Mouse (Mus musculus) CH12.LX (cell line): ENCODE measurements around the gene Col15a1. TPM values are rescaled to one million over a fixed set of nuclear protein-coding genes. Genes with fewer than 3 reads are reported as not detected.

ENCODE experiments used
- DNase-seq: peaks from one replicate; pipeline ENCODE4 v3.0.0-alpha.2; 2013; ENCODE audit errors: extremely low read depth
- H3K27ac ChIP-seq: 2 replicates; pipeline ENCODE4 v1.5.1; 2012; ENCODE audit warnings: low read depth, mild to moderate bottlenecking, control low read depth, moderate library complexity; ENCODE audit not compliant: insufficient read depth
- H3K27me3 ChIP-seq: replicated peaks from 2 replicates; pipeline ENCODE3; 2012; ENCODE audit warnings: inconsistent platforms
- H3K36me3 ChIP-seq, 2 experiments: replicated peaks in 1 of 2; 2 replicates each; pipeline versions ENCODE3 to v1.6.1; 2012; ENCODE audit warnings: inconsistent platforms in 1 of 2, low read length in 1 of 2, mild to moderate bottlenecking in 1 of 2, mixed read lengths in 1 of 2, moderate library complexity in 1 of 2; ENCODE audit not compliant: control insufficient read depth in 1 of 2, insufficient read depth in 1 of 2
- H3K4me1 ChIP-seq, 2 experiments: 2 replicates each; pipeline ENCODE4 v1.6.1; 2012; ENCODE audit warnings: inconsistent platforms in 1 of 2, moderate library complexity in 1 of 2; ENCODE audit not compliant: insufficient read depth in 2 of 2, control insufficient read depth in 1 of 2
- H3K4me2 ChIP-seq: 2 replicates; pipeline ENCODE4 v1.6.1; 2012; ENCODE audit warnings: low read depth, mild to moderate bottlenecking, control low read depth; ENCODE audit not compliant: poor library complexity, insufficient read depth, severe bottlenecking
- H3K4me3 ChIP-seq, 3 experiments: fragments of 150-350 bp in 1 of 3; sonication (generic) in 1 of 3; replicated peaks in 1 of 3; 2 replicates each; pipeline versions ENCODE3 to v1.5.1; 2011 to 2012; ENCODE audit warnings: low read depth in 2 of 3, low read length in 2 of 3, mild to moderate bottlenecking in 2 of 3, moderate library complexity in 2 of 3, control low read depth in 1 of 3, improper control_type of control experiment in 1 of 3, inconsistent platforms in 1 of 3, mixed read lengths in 1 of 3; ENCODE audit not compliant: poor library complexity in 1 of 3
- H3K79me2 ChIP-seq: replicated peaks from 2 replicates; pipeline ENCODE4 v1.6.1; 2012; ENCODE audit warnings: mild to moderate bottlenecking, moderate library complexity; ENCODE audit not compliant: control insufficient read depth, poor library complexity, insufficient read depth, severe bottlenecking; ENCODE audit errors: extremely low read depth
- H3K9ac ChIP-seq: 2 replicates; pipeline ENCODE4 v1.6.1; 2012; ENCODE audit warnings: low read depth, mild to moderate bottlenecking, control low read depth, moderate library complexity; ENCODE audit not compliant: insufficient read depth
- H3K9me3 ChIP-seq: replicated peaks from 2 replicates; pipeline ENCODE3; 2012; ENCODE audit warnings: low read length, inconsistent platforms, mixed read lengths
- BHLHE40 ChIP-seq: IDR thresholded peaks from 2 replicates; pipeline ENCODE4 v1.6.1; 2011; ENCODE audit warnings: mild to moderate bottlenecking, low read depth, low read length, improper control_type of control experiment
- CHD1 ChIP-seq: IDR thresholded peaks from 2 replicates; pipeline ENCODE4 v1.6.1; 2012; ENCODE audit warnings: low read depth, low read length, improper control_type of control experiment, inconsistent platforms
- E2F4 ChIP-seq: IDR thresholded peaks from 2 replicates; pipeline ENCODE4 v1.6.1; 2011; ENCODE audit warnings: low read depth, low read length, improper control_type of control experiment; ENCODE audit not compliant: insufficient replicate concordance
- ELF1 ChIP-seq: IDR thresholded peaks from 2 replicates; pipeline ENCODE4 v1.6.1; 2014; ENCODE audit warnings: low read depth, mild to moderate bottlenecking, inconsistent platforms, low read length, improper control_type of control experiment
- EP300 ChIP-seq: IDR thresholded peaks from 2 replicates; pipeline ENCODE4 v1.6.1; 2011; ENCODE audit warnings: low read length, improper control_type of control experiment
- JUND ChIP-seq: conservative IDR thresholded peaks from 2 replicates; pipeline ENCODE4 v1.6.1; 2011; ENCODE audit warnings: low read depth, low read length, improper control_type of control experiment
- KAT2A ChIP-seq: IDR thresholded peaks from 2 replicates; pipeline ENCODE4 v1.6.1; 2012; ENCODE audit warnings: low read length, improper control_type of control experiment, inconsistent platforms; ENCODE audit not compliant: insufficient replicate concordance
- MAFK ChIP-seq: IDR thresholded peaks from 2 replicates; pipeline ENCODE4 v1.6.1; 2011; ENCODE audit warnings: low read length, improper control_type of control experiment; ENCODE audit not compliant: insufficient replicate concordance
- MAX ChIP-seq: IDR thresholded peaks from 2 replicates; pipeline ENCODE4 v1.6.1; 2011; ENCODE audit warnings: low read length, improper control_type of control experiment
- MAZ ChIP-seq: IDR thresholded peaks from 2 replicates; pipeline ENCODE4 v1.6.1; 2012; ENCODE audit warnings: low read depth, mild to moderate bottlenecking, inconsistent platforms, low read length, improper control_type of control experiment, moderate library complexity
- MXI1 ChIP-seq: IDR thresholded peaks from 2 replicates; pipeline ENCODE4 v1.6.1; 2011; ENCODE audit warnings: mild to moderate bottlenecking, low read depth, low read length, improper control_type of control experiment
- NRF1 ChIP-seq: IDR thresholded peaks from 2 replicates; pipeline ENCODE4 v1.6.1; 2014; ENCODE audit warnings: low read depth, mild to moderate bottlenecking, inconsistent platforms, low read length, improper control_type of control experiment, moderate library complexity
- PAX5 ChIP-seq: IDR thresholded peaks from 2 replicates; pipeline ENCODE4 v1.6.1; 2012; ENCODE audit warnings: low read length, inconsistent platforms, mixed read lengths
- RCOR1 ChIP-seq: conservative IDR thresholded peaks from 2 replicates; pipeline ENCODE4 v1.6.1; 2012; ENCODE audit warnings: low read depth, mild to moderate bottlenecking, inconsistent platforms, low read length, improper control_type of control experiment
- UBTF ChIP-seq: IDR thresholded peaks from 2 replicates; pipeline ENCODE4 v1.6.1; 2012; ENCODE audit warnings: low read depth, mild to moderate bottlenecking, inconsistent platforms, low read length, improper control_type of control experiment, moderate library complexity
- USF1 ChIP-seq: IDR thresholded peaks from 2 replicates; pipeline ENCODE4 v1.6.1; 2014; ENCODE audit warnings: low read depth, mild to moderate bottlenecking, inconsistent platforms, low read length, improper control_type of control experiment
- USF2 ChIP-seq: conservative IDR thresholded peaks from 2 replicates; pipeline ENCODE4 v1.6.1; 2011; ENCODE audit warnings: low read depth, low read length, improper control_type of control experiment
- ZC3H11A ChIP-seq: IDR thresholded peaks from 2 replicates; pipeline ENCODE4 v1.6.1; 2012; ENCODE audit warnings: low read depth, mild to moderate bottlenecking, inconsistent platforms, low read length, improper control_type of control experiment
- ZMIZ1 ChIP-seq: IDR thresholded peaks from 2 replicates; pipeline ENCODE4 v1.6.1; 2012; ENCODE audit warnings: low read depth, mild to moderate bottlenecking, inconsistent platforms, low read length, improper control_type of control experiment
- dilution Hi-C: fragments of 300-500 bp; cut with MboI; formaldehyde crosslinking; loops from 2 replicates; pipeline ENCODE4 v1.14.3; 2020; ENCODE audit warnings: low sequenced_read_pairs; ENCODE audit not compliant: extremely low pct_unique_long_range_greater_than_20kb, extremely low pct_ligation_motif_present
- in situ Hi-C: fragments of 300-500 bp; cut with MboI; formaldehyde crosslinking; loops from 3 replicates; pipeline ENCODE4 v1.14.3; 2019; ENCODE audit warnings: low sequenced_read_pairs, low pct_ligation_motif_present, low pct_unique_long_range_greater_than_20kb, mixed read lengths
- polyA plus RNA-seq: library from polyadenylated mRNA; unstranded; fragments of >175 nt; gene quantifications from 2 replicates; pipeline ENCODE4 v1.2.1, GENCODE M21; 2012; ENCODE audit warnings: low read depth; ENCODE audit not compliant: insufficient read length
- total RNA-seq, 2 experiments: library from RNA; depleted of rRNA; stranded (reverse); fragments of 300-350 nt in 1 of 2; fragments of >200 nt in 1 of 2; gene quantifications; 2 replicates each; pipeline ENCODE4 v1.2.3; 2012 to 2014

Gene Col15a1
- total and polyA plus RNA-seq, 3 experiments = 0.08 to 2.2 (median 0.68) TPM

- Histone ChIP-seq H3K4me3 (no peak overlapping the region), H3K79me2 (no peaks in the 10 kb centered on the region)
- dilution Hi-C loops = no loop called here
Measured at GRCm38 (mm10) chr4:47179535-47179934, 28.4 kb upstream of the Col15a1 start.

DNA sequence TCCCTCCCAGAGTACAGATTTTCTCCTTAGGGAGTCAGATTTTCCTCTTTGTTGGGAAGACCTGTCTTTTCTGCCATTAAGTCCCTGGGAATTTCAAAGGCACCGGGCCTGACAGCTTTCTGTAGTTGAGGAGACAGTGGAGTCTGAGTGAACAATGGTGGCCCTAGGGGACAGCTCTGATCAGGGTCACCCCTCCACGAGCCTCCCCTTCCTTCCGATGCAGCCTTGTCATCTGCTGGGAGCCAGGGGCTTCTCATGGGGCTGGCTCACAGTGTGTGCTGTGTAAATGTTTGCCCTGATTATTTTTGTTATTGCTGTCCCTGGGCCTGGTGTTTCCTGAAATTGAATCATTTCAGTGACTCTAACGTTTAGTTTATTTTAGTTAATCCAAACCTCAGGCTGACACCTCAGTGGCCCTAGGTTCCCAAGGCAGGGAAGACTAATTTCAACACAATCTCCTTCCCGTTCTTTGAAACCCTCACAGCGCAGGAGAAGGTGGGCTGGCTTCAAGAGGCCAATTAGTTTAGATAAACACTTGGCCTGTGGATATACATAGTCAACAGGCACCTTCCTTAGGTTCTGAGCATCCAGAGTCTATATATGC, 23.8 kb upstream of the Col15a1 start:
- Histone ChIP-seq H3K4me2 (no peak overlapping the region), H3K9me3 (no peaks in the 10 kb centered on the region), H3K36me3 (no peaks in the 10 kb centered on the region), H3K4me3 (no peak overlapping the region), H3K27me3 (no peaks in the 10 kb centered on the region), H3K79me2 (no peaks in the 10 kb centered on the region), H3K9ac (no peak overlapping the region), H3K27ac (no peak overlapping the region), H3K4me1 (peaks cover 0 to 3% of the 10 kb centered on the region in 2 experiments; a peak in 1 of 4 replicates)
- dilution Hi-C loops = no loop called here
- no peak for DNase-seq
- TF ChIP-seq MAFK = no peak
- no peak for TF ChIP-seq RCOR1
- no peak for TF ChIP-seq ELF1
- TF ChIP-seq NRF1 = no peak
- TF ChIP-seq MAX = no peak
- TF ChIP-seq MAZ = no peak
- no peak for TF ChIP-seq MXI1
- in situ Hi-C loops = no loop called here

More at GRCm38 (mm10) chr4:47179535-47179934, 28.4 kb upstream of the Col15a1 start:
- Histone ChIP-seq H3K4me2 (no peak overlapping the region), H3K27me3 (no peaks in the 10 kb centered on the region), H3K36me3 (no peaks in the 10 kb centered on the region), H3K9me3 (no peaks in the 10 kb centered on the region), H3K27ac (no peak overlapping the region), H3K4me1 (peaks cover 0 to 4% of the 10 kb centered on the region in 2 experiments; a peak in 1 of 4 replicates), H3K9ac (no peak overlapping the region)
- no peak for DNase-seq
- TF ChIP-seq MAX = no peak
- TF ChIP-seq BHLHE40 = no peak
- TF ChIP-seq JUND = no peak
- TF ChIP-seq KAT2A = no peak
- no peak for TF ChIP-seq USF1
- no peak for TF ChIP-seq PAX5
- in situ Hi-C loops = no loop called here

GRCm38 (mm10) chr4:47186514-47186913, 21.4 kb upstream of the Col15a1 start:
- Histone ChIP-seq H3K79me2 (no peaks in the 10 kb centered on the region), H3K27ac (no peak overlapping the region), H3K4me2 (no peak overlapping the region), H3K27me3 (no peaks in the 10 kb centered on the region), H3K36me3 (no peaks in the 10 kb centered on the region)
- dilution Hi-C loops = no loop called here
- no peak for TF ChIP-seq UBTF
- TF ChIP-seq USF2 = no peak
- no peak for TF ChIP-seq ELF1
- TF ChIP-seq CHD1 = no peak
- no peak for TF ChIP-seq E2F4
- TF ChIP-seq MAZ = no peak
- TF ChIP-seq ZC3H11A = no peak
- TF ChIP-seq KAT2A = no peak
- no peak for TF ChIP-seq ZMIZ1
- no peak for TF ChIP-seq EP300
- TF ChIP-seq MAFK = no peak
- TF ChIP-seq, all 38 proteins: peak for 0
- Histone ChIP-seq H3K9ac (no peak overlapping the region), H3K4me1 (peaks cover 0 to 3% of the 10 kb centered on the region in 2 experiments; a peak in 1 of 4 replicates), H3K4me3 (no peak overlapping the region), H3K9me3 (no peaks in the 10 kb centered on the region)
- DNase-seq = no peak
- in situ Hi-C loops = no loop called here
